Comparison of ENCODE assay signal across 8 mouse cellular contexts in genomic region chr15:89429352-89430221, GRCm38 (mm10). TPM values are rescaled to one million over a fixed set of nuclear protein-coding genes. Genes with fewer than 3 reads are reported as not detected.
DNase-seq lines count a peak whose midpoint lies in the region; ATAC-seq and TF ChIP-seq lines count a peak whose summit lies in the region.

C730034F03Rik (plus strand) TSS chr15:89429589.
Gm44502 (minus strand) TSS chr15:89429696.
Chkb (minus strand) TSS chr15:89429908.

- under 1% methylated on average over 70 of the region's 70 CpGs for WGBS in hindbrain, postnatal 0 days

- peaks cover 8% of the 10 kb centered on the region; the same call in 1 of the 2 replicates for H3K4me1 ChIP-seq in hindbrain, postnatal 0 days (ENCODE audit: insufficient read depth, low read length)

- H3K27ac ChIP-seq in gastrocnemius, adult 2 months, result peak within 1 kb of the TSS; percentile 99
- peak within 1 kb of the TSS; percentile 96 for H3K27ac ChIP-seq in hindbrain, postnatal 0 days
- H3K27ac ChIP-seq in left cerebral cortex, adult 2 months, result peak within 1 kb of the TSS; percentile 97

- peaks cover 18% of the 10 kb centered on the region for H3K36me3 ChIP-seq in hindbrain, postnatal 0 days (ENCODE audit: insufficient read depth, low read length)

- no peak for TF ChIP-seq CTCF in gastrocnemius, adult 2 months (IDR thresholded peaks at IDR 0.05)
- no peak for TF ChIP-seq CTCF in hindbrain, postnatal 0 days (IDR thresholded peaks at IDR 0.05; ENCODE audit: low read depth)
- no peak for TF ChIP-seq CTCF in left cerebral cortex, adult 2 months (IDR thresholded peaks at IDR 0.05)

- H3K9ac ChIP-seq in hindbrain, postnatal 0 days (replicated peaks; ENCODE audit: low read length), result peak within 1 kb of the TSS; percentile 72

- DNase-seq in ZHBTc4 (ENCODE audit: low read depth, low spot score), result peak; percentile 95
- peak; percentile 96 for DNase-seq in gastrocnemius, adult 2 months
- peak; percentile 97 for DNase-seq in hindbrain, postnatal 0 days (ENCODE audit: low spot score)
- DNase-seq in left cerebral cortex, adult 2 months (ENCODE audit: extremely low spot score in 1 of 2, low spot score in 2 of 2), result peak; percentile 90 to 92
- DNase-seq in right cerebral cortex, adult 2 months (ENCODE audit: low spot score in 2 of 2), result peak; percentile 95 to 99
- DNase-seq in urinary bladder, postnatal 14 days (ENCODE audit: low spot score), result peak; percentile 92

- intact Hi-C loops in gastrocnemius, adult 2 months (cut with DNase I), result loop anchor here (2.0 kb wide), 1 partner anchor 73 kb away; no protein-coding TSS in a partner anchor
- intact Hi-C loops in left cerebral cortex, adult 2 months (cut with DNase I), result loop anchor here (2.0 kb wide), 1 partner anchor 23 kb away; the partner anchor contains the start of gene Mapk8ip2

- H3K9me3 ChIP-seq in hindbrain, postnatal 0 days (ENCODE audit: low read length), result no peaks in the 10 kb centered on the region

- peak within 1 kb of the TSS; percentile 71 for H3K4me3 ChIP-seq in gastrocnemius, adult 2 months
- H3K4me3 ChIP-seq in hindbrain, postnatal 0 days (ENCODE audit: low read length), result peak within 1 kb of the TSS; percentile 65
- H3K4me3 ChIP-seq in left cerebral cortex, adult 2 months, result peak within 1 kb of the TSS; percentile 70

- H3K4me2 ChIP-seq in hindbrain, postnatal 0 days (ENCODE audit: low read depth, low read length), result peak within 1 kb of the TSS; percentile 97

- peak; percentile 89 for ATAC-seq in common myeloid progenitor, adult 5-6 weeks (replicated peaks; ENCODE audit: low read depth, poor library complexity, severe bottlenecking)
- ATAC-seq in hindbrain, postnatal 0 days, result peak; percentile 94
- peak; percentile 87 for ATAC-seq in megakaryocyte, adult 5-6 weeks (ENCODE audit: poor library complexity, severe bottlenecking)

- no peaks in the 10 kb centered on the region for H3K27me3 ChIP-seq in hindbrain, postnatal 0 days (ENCODE audit: insufficient read depth, low read length)

RNA-seq across cellular contexts. Expression of gene C730034F03Rik, which starts in this region (rescaled TPM):
- total RNA-seq in common myeloid progenitor, adult 5-6 weeks (2017), result 3.9 and 7.0 TPM in 2 replicates
- under 1 TPM; 0.56 to 0.64 TPM for total RNA-seq in gastrocnemius, adult 2 months (2021)
- 0.65 and 1.3 TPM in 2 replicates for total RNA-seq in hindbrain, postnatal 0 days (2014; rRNA removed)
- polyA plus RNA-seq in hindbrain, postnatal 0 days (2015; fragmentation: Nextera tagmentation; extraction: Ambion mirVana), result 2.8 and 3.3 TPM in 2 replicates
- 1 to 10 TPM; 2.2 to 2.7 TPM for total RNA-seq in left cerebral cortex, adult 2 months (2021)
- total RNA-seq in megakaryocyte, adult 5-6 weeks (2015), result 1.8 and 2.1 TPM in 2 replicates
- total RNA-seq in megakaryocyte, adult 5-6 weeks (2017), result 7.6 and 9.2 TPM in 2 replicates

RNA-seq across cellular contexts. Expression of gene Gm44502, which starts in this region (rescaled TPM):
- 0.29 and 0.46 TPM in 2 replicates for total RNA-seq in common myeloid progenitor, adult 5-6 weeks (2017)
- total RNA-seq in gastrocnemius, adult 2 months (2021), result 1 to 10 TPM in 1 of 2 experiments, under 1 TPM in 1; 0.87 to 2.0 TPM
- total RNA-seq in hindbrain, postnatal 0 days (2014; rRNA removed), result 1.6 and 1.8 TPM in 2 replicates
- not detected in 2 replicates for polyA plus RNA-seq in hindbrain, postnatal 0 days (2015; fragmentation: Nextera tagmentation; extraction: Ambion mirVana)
- not detected for total RNA-seq in left cerebral cortex, adult 2 months (2021)
- not detected in 2 replicates for total RNA-seq in megakaryocyte, adult 5-6 weeks (2015)
- total RNA-seq in megakaryocyte, adult 5-6 weeks (2017), result 0.26 and 0.45 TPM in 2 replicates

RNA-seq across cellular contexts. Expression of gene Chkb, which starts in this region (rescaled TPM):
- 11.7 and 15.9 TPM in 2 replicates for total RNA-seq in common myeloid progenitor, adult 5-6 weeks (2017)
- 10 to 100 TPM; 21.4 to 23.3 TPM for total RNA-seq in gastrocnemius, adult 2 months (2021)
- 57.6 and 65.4 TPM in 2 replicates for total RNA-seq in hindbrain, postnatal 0 days (2014; rRNA removed)
- polyA plus RNA-seq in hindbrain, postnatal 0 days (2015; fragmentation: Nextera tagmentation; extraction: Ambion mirVana), result 105 and 109 TPM in 2 replicates
- total RNA-seq in left cerebral cortex, adult 2 months (2021), result 10 to 100 TPM; 42.5 to 45.2 TPM
- total RNA-seq in megakaryocyte, adult 5-6 weeks (2015), result 68.2 and 74.9 TPM in 2 replicates
- 28.6 and 29.3 TPM in 2 replicates for total RNA-seq in megakaryocyte, adult 5-6 weeks (2017)

Comparison
In these comparisons a context has a peak if more than half of its experiments do, and no peak if none do; other contexts are left out.
1. Peak in every context shown above with its lines: DNase-seq, ATAC-seq, H3K4me3 ChIP-seq and H3K27ac ChIP-seq.